Mouse (Mus musculus) heart, adult 2 months (tissue): ENCODE results near the gene Sgk1.

Experiments used
- CTCF ChIP-seq: fragments of 200-600 bp; IDR thresholded peaks from 2 replicates; pipeline ENCODE4 v1.8.1; 2022; ENCODE audit warnings: antibody characterized with exemption, mild to moderate bottlenecking, moderate library complexity
- EP300 ChIP-seq: fragments of 200-500 bp; IDR thresholded peaks from 2 replicates; pipeline ENCODE4 v1.6.1; 2011; ENCODE audit warnings: low read depth, low read length, control low read depth; ENCODE audit not compliant: insufficient read depth
- POLR2A ChIP-seq: fragments of 200-500 bp; IDR thresholded peaks from 2 replicates; pipeline ENCODE4 v1.6.1; 2011; ENCODE audit warnings: mild to moderate bottlenecking, low read depth, low read length, control low read depth; ENCODE audit not compliant: insufficient read depth

GRCm38 (mm10) chr10:21858437-21858974, 23.5 kb upstream of the Sgk1 start:
- TF ChIP-seq POLR2A, result no peak
- TF ChIP-seq CTCF, result no peak
- TF ChIP-seq EP300, result no peak
